Mouse (Mus musculus) heart, adult 2 months (tissue): ENCODE measurements around the gene Med29.

Experiments
- CTCF ChIP-seq: fragments of 200-600 bp; IDR thresholded peaks from 2 replicates; pipeline ENCODE4 v1.8.1; 2022; ENCODE audit warnings: antibody characterized with exemption, mild to moderate bottlenecking, moderate library complexity
- EP300 ChIP-seq: fragments of 200-500 bp; IDR thresholded peaks from 2 replicates; pipeline ENCODE4 v1.6.1; 2011; ENCODE audit warnings: low read depth, low read length, control low read depth; ENCODE audit not compliant: insufficient read depth

- TF ChIP-seq CTCF (no peak), EP300 (no peak)
Measured at GRCm38 (mm10) chr7:28374647-28375046, 17.9 kb downstream of the Med29 start.
